Mouse (Mus musculus): ENCODE results near the gene Cfap74.
A peak's percentile ranks its signal among the peaks of the same experiment; 100 is the strongest.
"Not testable (repeated sequence)": the region's sequence is repeated elsewhere in the genome, so short reads cannot be mapped to it uniquely, and the experiment has no call there.

Gene Cfap74

DNA sequence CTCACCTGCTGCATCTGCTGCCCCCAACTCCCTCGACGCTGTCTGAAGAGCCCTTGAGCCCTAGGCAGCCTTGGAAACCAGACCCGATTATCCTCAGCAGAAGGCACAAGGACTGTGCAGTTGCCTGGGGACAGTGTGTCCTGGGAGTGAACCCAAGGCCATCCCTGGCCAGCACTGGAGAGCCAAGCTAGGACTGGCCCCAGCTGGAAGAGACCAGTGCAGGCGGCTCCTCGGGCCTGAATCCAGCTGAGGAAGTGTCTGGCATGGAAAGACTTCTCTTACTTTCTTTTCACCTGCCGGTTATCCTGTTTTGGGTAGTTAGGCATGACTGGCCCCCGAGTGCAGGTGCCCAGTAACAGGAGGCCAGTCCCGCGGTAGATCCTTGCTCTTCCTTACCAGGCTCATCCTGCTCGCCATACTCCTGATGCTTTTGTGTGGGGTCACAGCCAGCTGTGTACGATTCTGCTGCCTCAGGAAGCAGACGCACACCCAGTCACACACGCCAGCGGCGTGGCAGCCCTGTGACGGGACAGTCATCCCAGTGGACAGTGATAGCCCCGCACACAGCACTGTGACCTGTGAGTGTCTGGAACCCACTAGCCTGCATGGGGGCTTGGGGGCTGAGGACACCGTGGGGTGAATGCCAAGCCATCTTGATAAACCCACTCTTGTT, 60.7 kb downstream of the Cfap74 start:
- DNase-seq (ENCODE audit: low spot score): no peak

DNA sequence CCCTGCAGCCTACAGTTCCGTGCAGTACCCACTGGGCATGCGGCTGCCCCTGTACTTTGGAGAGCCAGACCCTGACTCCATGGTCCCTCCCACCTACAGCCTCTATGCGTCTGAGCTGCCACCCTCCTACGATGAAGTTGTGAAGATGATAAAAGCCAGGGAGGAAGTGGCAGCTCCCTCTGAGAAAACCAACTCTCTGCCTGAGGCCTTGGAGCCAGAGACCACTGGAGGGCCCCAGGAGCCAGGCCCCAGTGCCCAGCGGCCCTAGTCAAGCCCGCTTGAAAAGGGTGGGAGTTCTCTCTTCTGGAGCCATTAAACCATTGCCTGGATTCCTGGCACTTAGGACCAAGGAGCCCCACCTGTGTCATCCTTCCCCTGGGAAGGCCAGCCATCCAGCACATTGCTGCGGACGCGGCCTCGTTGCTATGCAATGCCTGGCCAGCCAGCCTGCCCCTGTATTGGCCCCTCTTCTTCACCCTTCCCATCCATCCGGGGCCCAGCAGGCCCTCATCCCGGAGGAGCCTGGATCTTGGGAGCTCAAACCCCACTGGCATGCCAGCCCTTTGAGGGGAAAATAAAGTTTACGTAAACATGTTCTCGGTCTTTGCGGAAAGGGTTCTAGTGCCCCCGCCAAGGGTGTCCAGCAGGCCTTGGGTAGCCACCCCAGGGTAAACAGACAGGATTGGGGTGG, 61.4 kb downstream of the Cfap74 start:
- DNase-seq (ENCODE audit: low spot score): no peak

DNA sequence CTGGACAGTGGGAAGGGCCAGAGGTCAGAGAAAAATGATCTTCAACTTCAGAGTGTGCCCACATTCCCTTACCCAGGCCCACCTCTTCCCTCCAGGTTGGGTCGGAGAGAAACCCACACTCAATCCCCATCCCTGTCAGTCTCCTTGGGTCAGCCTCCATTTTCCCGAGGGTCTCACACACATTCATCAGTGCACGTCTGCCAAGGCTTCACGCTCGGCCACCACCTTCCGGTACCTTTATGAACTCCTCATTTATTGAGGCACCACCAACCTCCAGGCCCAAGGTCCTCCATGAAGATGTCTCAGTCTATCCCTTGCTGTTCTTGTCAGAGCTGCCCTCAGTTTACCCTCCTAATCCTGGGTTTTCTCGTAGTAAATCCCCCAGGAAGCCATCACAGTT, 62.0 kb downstream of the Cfap74 start:
- DNase-seq (ENCODE audit: low spot score): no peak

DNA sequence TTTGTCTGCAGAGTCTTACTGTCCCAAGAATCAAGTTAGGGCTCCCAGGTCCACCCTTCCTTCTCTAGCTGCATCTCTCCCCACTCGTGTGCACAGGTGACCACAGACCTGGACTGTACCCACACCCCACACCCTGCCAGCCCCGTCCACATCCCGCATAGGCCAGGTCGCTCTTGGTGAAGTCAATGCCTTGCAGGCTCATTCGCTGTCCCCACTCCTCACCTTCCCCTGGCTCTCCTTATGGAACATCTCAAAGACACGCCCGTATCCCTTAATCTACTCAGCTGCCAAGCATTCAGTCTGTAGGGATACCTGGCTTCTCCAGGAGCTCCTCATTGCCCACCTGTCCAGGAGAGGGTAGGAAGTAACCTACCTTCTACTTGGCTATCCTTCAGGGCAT, 62.4 kb downstream of the Cfap74 start:
- no peak for DNase-seq (ENCODE audit: low spot score)

DNA sequence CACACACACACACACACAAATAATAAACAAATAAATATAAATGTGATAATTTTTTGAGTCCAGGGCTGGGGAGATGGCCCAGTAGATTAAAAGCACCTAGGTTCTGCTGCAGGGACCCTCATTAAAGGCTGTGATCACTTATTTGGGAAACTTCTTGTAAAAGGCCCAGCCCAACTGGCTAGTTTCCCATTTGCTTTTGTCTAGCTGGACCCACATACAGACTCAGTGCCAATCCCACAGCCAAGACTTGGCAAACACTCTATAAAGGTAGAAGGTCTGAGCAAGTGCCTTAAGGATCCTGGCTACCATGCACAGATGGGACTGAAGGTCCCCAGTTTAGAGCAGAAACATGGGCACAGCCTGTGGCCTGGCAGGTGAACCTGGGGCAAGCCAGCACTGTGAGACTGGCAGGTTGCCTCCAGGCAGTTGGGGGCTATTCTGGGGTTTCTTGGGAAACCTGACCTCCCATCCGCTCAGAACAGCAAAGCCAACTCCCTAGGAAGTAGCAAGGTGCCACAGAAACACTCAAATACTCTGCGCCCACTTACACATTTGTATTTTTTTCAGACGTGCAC, 63.8 kb downstream of the Cfap74 start:
- DNase-seq (ENCODE audit: low spot score): no peak

DNA sequence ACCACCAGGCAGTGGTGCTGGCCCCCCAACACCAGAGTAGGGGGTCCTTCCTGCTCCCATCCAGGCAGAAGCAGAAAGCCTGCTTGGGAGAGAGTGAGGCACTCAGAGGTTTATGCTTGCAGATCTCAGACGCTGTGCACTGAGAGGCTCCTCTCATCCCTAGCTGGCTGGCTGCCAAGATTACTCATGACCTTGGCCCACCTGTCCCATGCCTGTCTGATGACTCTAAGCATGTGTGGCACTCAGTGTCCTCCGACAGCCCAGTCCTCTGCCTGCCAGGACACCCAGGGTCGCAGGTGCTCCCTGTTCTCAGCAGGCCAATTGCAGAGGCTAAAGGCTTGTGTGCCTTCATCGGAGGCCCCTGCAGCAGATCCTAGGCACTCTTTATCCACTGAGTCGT, 64.3 kb downstream of the Cfap74 start:
- DNase-seq (ENCODE audit: low spot score): no peak

DNA sequence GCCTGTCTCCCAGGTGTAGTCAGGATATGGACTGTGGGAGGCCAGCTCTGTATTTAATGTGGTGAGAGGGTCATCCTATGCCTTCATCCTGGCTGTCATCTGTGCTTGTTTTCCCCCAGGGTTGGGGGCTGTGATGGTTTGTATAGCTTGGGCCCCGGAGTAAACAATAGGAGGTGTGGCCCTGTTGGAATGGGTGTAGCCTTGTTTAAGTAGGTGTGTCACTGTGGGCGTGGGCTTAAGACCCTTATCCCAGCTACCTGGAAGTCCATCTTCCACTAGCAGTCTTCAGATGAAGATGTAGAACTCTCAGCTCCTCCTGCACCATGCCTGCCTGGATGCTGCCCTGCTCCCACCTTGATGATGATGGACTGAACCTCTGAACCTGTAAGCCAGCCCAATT, 64.8 kb downstream of the Cfap74 start:
- DNase-seq (ENCODE audit: low spot score): not testable (repeated sequence)

DNA sequence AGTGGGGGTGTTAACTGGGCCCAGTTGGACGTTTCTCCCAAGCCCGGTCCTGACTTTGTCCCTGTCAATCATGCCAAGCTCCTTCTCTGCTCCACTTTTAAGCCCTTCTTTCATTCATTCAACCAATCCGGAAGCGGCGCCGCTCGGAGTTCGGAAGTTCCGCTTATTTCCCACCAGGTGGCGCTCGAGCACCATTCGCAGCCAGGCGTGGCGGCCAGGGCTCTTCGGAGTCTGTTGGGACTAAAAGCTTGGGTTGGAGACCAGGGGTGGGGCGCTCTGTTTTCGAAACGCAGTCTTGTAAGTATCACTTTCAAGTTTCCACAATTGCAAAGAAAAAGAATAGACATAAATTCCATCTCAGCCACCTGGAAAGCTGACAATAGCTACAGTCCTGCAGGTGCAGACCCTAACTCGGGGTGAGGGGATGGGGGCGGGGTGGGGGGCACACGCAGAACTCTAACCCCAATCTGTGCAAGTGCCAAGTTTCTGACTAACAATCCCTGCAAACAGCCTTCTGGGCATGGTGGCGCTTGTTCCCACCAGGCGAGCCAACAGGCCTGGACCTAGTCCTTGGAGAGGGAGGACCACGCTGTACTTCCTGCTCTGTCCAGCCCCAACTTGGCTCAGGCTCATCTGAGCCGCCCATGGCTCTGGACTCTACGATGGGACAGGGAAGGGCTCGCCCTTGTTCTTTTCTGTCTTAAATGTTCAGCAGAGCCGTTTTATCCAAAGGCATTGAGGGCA, 72.6 kb downstream of the Cfap74 start:
- peak; percentile 57 for DNase-seq (ENCODE audit: low spot score)

DNA sequence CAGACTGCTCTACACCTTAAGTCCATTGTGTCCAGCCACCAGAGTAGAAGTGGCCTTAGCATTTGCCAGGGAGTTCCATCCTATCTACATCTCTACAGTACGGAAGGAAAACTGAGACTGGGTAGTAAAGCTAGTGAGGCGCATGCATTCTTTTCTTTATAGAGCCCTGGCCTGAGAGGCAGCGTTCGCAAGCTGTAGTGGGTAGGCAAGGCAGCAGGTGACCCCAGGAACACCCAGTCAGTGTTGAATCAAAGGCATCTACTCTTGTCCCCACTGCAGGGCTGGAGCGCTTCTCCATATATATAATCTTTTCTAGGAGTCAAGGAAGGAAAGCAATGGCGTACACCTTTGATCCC, 73.1 kb downstream of the Cfap74 start:
- DNase-seq (ENCODE audit: low spot score): no peak

DNA sequence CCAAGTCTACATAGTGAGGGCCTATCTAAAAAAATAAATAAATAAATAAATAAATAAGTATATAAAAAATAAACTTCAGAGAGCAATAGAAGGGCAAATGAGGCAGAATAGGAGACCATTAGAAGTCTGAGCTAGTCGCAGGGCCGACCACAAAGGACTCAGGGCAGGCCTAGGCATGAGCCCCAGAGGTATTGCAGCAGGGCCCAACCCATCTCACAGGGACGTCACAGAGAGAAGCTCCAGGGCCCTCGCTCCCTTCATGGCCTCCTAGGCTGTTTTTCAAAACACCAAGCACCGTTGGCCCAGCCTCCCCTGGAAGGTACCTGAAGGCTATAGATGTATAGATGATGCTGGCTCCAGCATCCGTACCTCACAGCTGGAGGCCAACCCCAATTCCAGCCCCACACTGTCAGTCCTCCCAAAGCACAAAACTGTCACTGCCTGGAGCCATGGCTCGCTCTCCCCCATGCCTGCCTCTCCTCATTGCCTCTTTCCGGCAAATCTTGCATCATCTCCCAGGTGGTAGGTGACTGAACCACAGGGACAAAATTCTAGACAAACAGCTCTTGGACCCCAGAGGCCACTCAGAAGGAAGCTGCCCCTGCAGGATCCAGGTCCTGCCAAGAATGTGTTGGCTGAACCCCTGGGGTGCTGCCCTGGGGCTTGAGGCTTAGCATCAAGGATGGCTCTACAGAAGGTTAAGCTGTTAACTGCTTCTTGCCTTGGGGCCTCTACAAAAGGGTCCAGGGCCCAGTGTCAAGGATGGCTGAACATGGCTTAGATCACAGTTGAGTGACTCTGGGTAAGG, 73.9 kb downstream of the Cfap74 start:
- DNase-seq (ENCODE audit: low spot score): no peak

DNA sequence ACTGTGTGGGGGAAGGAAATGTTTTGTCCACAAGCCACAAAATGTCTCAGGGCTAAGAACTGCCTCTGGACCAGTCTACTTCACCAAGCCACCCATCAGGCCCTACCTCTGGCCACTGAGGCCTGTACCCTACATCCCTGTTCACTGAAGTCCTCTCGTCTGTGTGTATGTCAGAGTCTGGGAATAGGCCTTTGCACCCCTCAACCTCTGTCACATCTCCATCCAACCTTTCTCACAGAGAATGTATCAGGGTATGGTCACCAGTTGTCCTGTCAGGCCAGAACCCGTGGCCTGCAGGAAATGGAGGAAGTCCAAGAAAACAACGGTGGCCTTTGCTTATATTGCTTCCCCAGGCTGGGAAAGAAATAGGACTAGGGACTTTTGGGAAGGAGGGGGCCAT, 76.5 kb downstream of the Cfap74 start:
- DNase-seq (ENCODE audit: low spot score): no peak

DNA sequence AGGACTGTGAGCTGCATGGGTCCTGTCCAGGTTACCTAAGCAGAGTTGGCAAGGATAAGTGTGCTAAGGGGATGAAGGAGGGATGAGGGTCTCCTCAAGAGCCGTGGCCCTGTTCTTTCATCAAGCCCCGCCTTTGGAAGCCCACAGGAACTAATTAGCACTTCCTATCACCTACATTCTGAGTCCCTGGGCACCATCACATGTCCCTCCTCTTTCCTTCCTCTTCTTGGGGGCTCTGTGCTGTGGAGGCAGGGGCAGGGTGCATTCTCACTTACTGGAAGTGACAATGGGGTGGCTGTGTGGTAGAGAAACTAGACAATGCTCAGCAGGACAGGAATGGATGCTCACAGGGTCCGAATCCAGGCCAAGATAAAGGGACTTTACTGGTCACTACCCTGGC, 78.8 kb downstream of the Cfap74 start:
- no peak for DNase-seq (ENCODE audit: low spot score)

DNA sequence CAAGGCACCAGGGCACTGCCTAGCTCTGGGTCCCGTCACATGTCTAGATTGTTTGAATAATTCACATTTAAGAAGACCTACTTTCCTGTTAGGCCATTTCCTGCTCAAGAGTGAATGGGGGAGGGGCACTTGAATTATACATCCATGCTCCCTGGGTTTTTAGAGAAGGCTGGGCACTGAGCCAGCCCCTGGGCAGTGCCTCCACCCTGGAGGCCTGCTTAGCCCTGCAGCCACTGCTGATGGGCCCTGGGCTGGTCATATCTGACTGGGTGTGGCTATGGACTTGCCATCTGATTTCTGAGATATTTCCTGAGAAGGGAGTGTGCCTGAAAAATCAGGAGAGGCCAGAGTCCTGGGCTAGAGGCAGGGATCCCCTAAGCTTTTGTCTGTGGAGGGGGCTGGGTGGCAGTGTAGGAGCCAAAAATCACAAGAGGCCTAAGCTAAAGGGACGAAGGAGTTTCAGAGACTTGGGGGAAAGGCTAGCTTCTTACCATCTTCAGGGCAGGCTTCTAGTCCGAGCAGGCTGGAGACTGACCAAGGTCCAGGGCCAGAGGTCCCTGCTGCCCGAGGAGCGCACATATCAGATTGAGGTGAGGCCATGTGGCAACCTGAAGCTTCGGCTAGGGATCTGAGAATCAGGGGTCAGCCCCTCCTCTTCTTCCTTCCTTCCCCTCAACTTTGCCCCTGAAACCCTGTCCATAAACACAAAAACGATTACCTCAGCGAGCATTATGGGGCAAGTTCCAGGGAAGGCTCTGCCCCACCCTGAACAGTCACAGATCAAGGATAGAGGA, 79.4 kb downstream of the Cfap74 start:
- DNase-seq (ENCODE audit: low spot score): no peak

DNA sequence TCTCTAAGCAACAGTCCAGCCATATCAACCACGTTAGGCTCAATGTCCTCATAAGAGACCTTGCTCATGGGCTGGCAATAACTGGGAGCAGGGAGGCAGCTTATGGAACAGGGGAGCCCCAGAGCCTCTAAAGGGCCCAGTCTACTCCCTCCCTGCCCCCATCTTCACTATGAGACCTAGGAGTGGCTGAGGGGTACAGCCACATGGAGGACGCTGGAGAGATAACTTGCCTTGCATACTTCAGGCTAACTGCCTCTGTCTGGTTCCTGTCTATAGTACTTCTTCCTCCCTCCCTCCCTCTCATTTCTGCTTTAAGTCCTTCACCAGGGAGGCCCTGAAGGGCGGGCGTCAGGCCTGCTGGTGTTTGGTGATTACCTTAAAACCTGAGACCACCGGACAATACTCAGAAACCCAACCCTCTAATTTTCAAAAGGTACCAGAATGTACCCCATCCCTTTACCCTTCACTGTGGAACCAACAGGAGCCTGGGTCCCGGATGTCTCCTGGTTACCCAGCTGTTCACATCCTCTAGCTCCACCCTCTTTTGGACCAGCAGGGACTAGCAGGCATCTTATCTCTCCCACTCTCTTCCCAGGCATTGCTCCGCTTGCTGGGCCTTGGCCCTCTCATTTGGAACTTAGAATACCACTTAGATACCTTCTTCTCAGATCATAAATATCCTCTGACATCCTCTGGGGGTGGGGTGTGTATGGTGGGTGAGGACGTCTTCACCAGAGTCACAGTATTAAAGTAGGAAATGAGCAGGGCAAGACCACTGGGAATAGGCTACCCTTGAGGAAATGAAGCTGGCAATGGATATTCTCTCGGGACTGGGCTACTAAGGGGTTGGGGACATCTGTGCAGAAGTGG, 80.3 kb downstream of the Cfap74 start:
- DNase-seq (ENCODE audit: low spot score): no peak

DNA sequence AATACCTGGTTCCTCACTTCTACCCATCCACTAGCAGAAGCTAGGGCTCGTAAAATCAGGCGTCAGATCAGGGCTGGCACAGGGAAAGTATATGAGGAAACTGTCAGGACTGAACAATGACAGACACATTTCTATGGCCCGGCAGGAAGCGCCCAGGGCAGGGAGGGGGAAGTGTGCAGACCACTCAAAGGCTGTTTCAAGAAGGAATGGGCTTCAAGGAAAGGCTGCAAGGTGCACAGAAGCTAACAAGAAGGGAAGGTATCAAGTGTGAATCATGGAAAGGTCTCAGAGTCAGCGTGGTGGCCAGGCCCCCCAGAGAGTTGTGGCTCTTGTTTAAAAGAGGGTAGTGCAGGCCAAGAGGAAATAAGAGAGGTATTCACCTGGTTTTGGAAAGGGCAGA, 81.5 kb downstream of the Cfap74 start:
- DNase-seq (ENCODE audit: low spot score): no peak

DNA sequence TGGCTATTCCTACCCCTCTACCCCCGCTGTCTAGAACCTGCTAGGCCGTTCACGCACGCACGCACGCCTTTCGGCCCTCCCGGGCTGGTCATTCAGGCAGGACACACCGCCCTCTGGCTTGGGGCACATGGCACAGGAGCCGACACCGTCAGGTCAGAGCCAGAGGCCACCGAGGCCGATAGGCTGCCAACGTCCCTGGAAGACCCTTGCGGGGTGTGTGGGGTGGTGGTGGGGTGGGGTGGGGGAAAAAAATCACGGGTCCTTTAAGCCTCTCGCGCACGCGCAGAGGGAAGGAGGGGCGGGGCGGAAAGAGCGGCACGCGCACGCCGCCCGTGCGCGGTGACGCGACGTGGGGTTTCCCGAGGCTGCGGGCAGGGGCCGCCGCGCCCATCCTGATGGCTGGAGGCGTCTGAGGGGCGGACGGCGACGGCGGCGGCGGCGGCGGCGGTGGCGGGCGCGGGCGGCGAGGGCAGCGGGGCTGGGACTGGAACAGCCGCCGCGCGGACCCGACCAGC, 82.1 kb downstream of the Cfap74 start, which contains the start of gene Gnb1:
Gnb1 (plus strand) TSS at position 372 of the 515 bp plus-strand sequence.
- DNase-seq (ENCODE audit: low spot score): peak; percentile 69

DNA sequence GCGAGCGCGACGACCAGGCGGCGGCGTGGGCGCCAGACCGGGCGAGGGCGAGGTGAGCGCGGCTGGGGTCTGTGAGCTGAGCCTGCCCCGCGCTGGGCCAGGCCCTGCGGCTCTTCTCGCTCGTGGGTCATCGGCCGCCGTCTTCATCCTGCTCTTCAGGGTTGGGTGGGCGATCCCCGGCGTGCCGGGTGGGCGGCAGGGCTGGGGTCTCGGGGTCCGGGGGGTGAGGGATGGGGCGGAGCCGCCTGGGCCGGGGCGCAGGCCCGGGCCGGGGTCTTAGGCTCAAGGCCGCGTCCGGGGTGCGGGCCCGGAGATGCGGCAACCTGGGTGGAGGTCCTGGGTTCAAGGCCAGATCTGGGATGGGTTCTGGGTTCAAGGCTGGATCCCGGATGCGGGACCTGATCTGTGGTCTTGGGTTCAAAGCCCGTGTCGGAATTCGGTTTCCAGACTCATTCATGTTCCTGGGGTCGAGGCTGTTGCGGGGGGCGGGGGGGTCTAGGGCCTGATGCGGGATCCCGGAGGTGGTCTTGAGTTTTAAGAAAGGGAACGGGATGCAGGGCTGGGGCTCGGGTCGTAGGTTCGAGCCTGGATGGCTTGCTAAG, 82.6 kb downstream of the Cfap74 start:
- DNase-seq (ENCODE audit: low spot score): no peak

DNA sequence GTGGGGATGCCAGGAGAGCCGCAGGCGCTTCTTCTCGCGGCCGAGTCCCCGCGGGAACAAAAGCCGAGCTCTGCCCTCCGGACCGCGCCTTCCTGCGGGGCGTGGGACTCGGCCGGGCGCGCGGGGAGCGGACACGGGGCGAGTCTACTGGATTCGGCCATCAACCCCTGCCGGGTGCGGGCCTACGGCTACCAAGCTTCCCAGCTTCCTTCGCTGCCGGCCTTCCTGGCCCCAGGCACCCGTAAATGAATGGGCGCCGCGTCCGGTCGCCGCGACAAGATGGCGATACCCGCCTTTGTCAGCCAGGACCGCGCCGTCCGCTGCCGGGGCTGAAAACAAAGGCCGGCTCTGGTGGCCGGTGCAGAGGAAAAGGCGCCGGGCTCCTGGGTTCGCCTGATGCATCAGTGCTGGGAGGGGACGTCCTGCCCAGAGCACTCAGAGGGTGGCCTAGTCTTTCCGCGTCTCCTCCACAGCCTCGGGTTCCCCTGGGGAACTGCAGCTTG, 83.2 kb downstream of the Cfap74 start:
- DNase-seq (ENCODE audit: low spot score): no peak

DNA sequence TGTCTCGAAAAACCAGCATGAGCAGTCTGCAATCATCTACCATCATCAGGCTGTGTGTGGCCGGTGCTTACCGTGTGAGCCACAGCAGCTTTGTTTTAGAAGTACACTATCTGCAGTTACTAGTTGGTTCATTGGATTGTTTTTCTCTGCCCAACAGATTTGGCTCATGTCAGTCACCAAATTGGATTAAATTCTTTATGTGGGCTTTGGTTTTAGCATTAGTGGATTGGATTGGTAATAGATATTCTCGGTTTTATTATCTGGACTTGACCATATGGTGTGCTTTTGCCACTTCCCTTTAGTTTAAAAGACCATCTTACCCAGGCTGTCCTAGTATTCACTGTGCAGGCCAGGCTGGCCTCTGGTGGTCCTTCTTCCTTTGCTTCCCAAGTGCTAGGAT, 85.9 kb downstream of the Cfap74 start:
- no peak for DNase-seq (ENCODE audit: low spot score)

All from layer of hippocampus, adult 9-10 months (tissue).